Mouse (Mus musculus) ES-Bruce4 (cell line): ENCODE results near the gene Gm49322. TPM values are rescaled to one million over a fixed set of nuclear protein-coding genes. Genes with fewer than 3 reads are reported as not detected.

Experiments
- H3K27ac ChIP-seq: 2 replicates; pipeline ENCODE4 v1.5.1; 2012; ENCODE audit warnings: low read length, inconsistent platforms; ENCODE audit not compliant: insufficient read depth
- H3K27me3 ChIP-seq: 2 replicates; pipeline ENCODE4 v1.6.1; 2012; ENCODE audit warnings: mild to moderate bottlenecking, low read length, inconsistent platforms; ENCODE audit not compliant: control insufficient read depth, poor library complexity, insufficient read depth, severe bottlenecking
- H3K36me3 ChIP-seq: 2 replicates; pipeline ENCODE4 v1.6.1; 2012; ENCODE audit warnings: inconsistent platforms, mild to moderate bottlenecking, low read length, moderate library complexity; ENCODE audit not compliant: control insufficient read depth, poor library complexity, insufficient read depth, severe bottlenecking
- H3K4me1 ChIP-seq: one replicate; pipeline ENCODE4 v1.8.1; 2011; ENCODE audit warnings: low read length; ENCODE audit not compliant: control insufficient read depth, insufficient read depth
- H3K4me3 ChIP-seq: 2 replicates; pipeline ENCODE4 v1.5.1; 2011; ENCODE audit warnings: low read depth, mild to moderate bottlenecking, low read length
- H3K9ac ChIP-seq: 2 replicates; pipeline ENCODE4 v1.6.1; 2012; ENCODE audit warnings: low read depth, mild to moderate bottlenecking, inconsistent platforms; ENCODE audit not compliant: poor library complexity, severe bottlenecking
- H3K9me3 ChIP-seq: replicated peaks from 2 replicates; pipeline ENCODE4 v1.6.1; 2012; ENCODE audit warnings: mild to moderate bottlenecking, low read length, inconsistent platforms; ENCODE audit not compliant: control insufficient read depth, poor library complexity, insufficient read depth, severe bottlenecking
- CTCF ChIP-seq: IDR thresholded peaks from one replicate; pipeline ENCODE4 v1.8.1; 2011; ENCODE audit warnings: low read depth, low read length
- EP300 ChIP-seq: IDR thresholded peaks from 2 replicates; pipeline ENCODE4 v1.6.1; 2011; ENCODE audit warnings: low read depth, low read length; ENCODE audit not compliant: insufficient read depth
- POLR2A ChIP-seq: IDR thresholded peaks from one replicate; pipeline ENCODE4 v1.8.1; 2011; ENCODE audit warnings: low read length; ENCODE audit not compliant: insufficient read depth
- polyA plus RNA-seq: library from polyadenylated mRNA; stranded (reverse); fragments of >200 nt; gene quantifications from 2 replicates; pipeline ENCODE4 v1.2.4, GENCODE M21; 2011; ENCODE audit warnings: low read depth; ENCODE audit not compliant: missing spikeins, insufficient read depth, insufficient read length

The Gm49322 gene
- polyA plus RNA-seq, 1 experiment = 2.4 TPM

GRCm38 (mm10) chr10:80566375-80567092, 39.3 kb upstream of the Gm49322 start:
- H3K36me3 ChIP-seq = peaks cover 4% of the 10 kb centered on the region; the same call in 1 of the 2 replicates
- H3K9me3 ChIP-seq = no peaks in the 10 kb centered on the region
- no peak overlapping the region for H3K27ac ChIP-seq
- H3K27me3 ChIP-seq = no peaks in the 10 kb centered on the region
- H3K4me1 ChIP-seq = no peaks in the 10 kb centered on the region
- no peak overlapping the region for H3K9ac ChIP-seq
- H3K4me3 ChIP-seq = no peak overlapping the region
- TF ChIP-seq CTCF (peak; percentile 98), POLR2A (no peak), EP300 (0 out of 2 replicates have a peak, but pooled peaks have one; percentile 46)

DNA sequence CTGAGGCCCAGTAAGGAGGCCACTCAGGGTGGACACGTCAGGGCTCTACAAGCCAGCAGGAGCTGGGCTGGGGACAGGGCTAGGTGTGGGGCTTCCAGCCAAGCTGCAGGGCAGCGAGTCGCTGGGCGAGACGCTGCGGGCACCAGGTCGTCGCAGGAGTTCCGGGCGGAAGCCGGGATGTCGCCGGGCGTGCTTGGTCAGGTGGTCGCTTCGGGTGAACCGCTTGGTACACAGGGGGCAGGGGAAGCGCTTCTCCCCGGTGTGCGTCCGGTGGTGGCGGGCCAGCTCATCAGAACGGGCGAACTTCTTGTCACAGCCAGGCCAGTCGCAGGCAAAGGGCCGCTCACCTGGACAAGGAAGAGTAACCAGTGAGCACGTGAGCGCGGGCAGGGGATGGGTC, 36.9 kb upstream of the Gm49322 start:
- peaks cover 4% of the 10 kb centered on the region for H3K4me1 ChIP-seq

DNA sequence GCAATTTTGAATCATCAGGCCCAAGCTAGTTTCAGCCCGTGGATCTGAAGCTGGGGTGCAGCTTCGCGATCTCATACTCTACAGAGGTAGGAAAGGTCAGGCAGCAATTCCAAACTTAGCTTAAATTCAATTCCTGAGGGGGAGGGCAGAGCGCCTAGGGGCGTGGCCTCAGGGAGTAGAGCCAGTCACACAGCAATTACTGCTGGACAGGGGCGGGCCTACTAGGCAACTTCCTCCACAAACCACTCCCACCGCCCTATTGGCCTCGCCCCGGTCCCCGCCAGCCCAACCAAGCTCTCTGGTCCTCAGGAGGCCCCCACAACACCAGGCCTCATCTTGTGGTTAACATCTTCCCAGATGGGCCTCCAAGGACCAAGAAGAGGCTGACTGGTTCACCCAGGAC, 36.2 kb upstream of the Gm49322 start:
- Histone ChIP-seq H3K9ac (peak overlapping the region; percentile 4; the same call in 1 of the 2 replicates), H3K36me3 (peaks cover 4% of the 10 kb centered on the region; the same call in 1 of the 2 replicates), H3K4me1 (peaks cover 4% of the 10 kb centered on the region), H3K9me3 (no peaks in the 10 kb centered on the region), H3K27ac (no peak overlapping the region), H3K4me3 (peak overlapping the region; percentile 42), H3K27me3 (no peaks in the 10 kb centered on the region)
- no peak for TF ChIP-seq CTCF
- TF ChIP-seq POLR2A = no peak
- TF ChIP-seq EP300 = no peak

More for the DNA sequence above, 36.9 kb upstream of the Gm49322 start:
- 0 out of 2 replicates have a peak overlapping the region, but pooled peaks have one; percentile 4 for H3K9ac ChIP-seq
- peaks cover 4% of the 10 kb centered on the region; the same call in 1 of the 2 replicates for H3K36me3 ChIP-seq
- no peak for TF ChIP-seq EP300
- no peak for TF ChIP-seq CTCF
- TF ChIP-seq POLR2A = no peak
- no peaks in the 10 kb centered on the region for H3K9me3 ChIP-seq
- peak overlapping the region; percentile 42; the same call in 1 of the 2 replicates for H3K4me3 ChIP-seq
- no peak overlapping the region for H3K27ac ChIP-seq
- no peaks in the 10 kb centered on the region for H3K27me3 ChIP-seq

- H3K9ac ChIP-seq = no peak overlapping the region
- peaks cover 4% of the 10 kb centered on the region; the same call in 1 of the 2 replicates for H3K36me3 ChIP-seq
- peaks cover 9% of the 10 kb centered on the region for H3K4me1 ChIP-seq
- H3K27ac ChIP-seq = no peak overlapping the region
- H3K9me3 ChIP-seq = no peaks in the 10 kb centered on the region
- no peak overlapping the region; the same call in 1 of the 2 replicates for H3K4me3 ChIP-seq
- no peaks in the 10 kb centered on the region for H3K27me3 ChIP-seq
- TF ChIP-seq CTCF (no peak), EP300 (no peak)
Observed at GRCm38 (mm10) chr10:80570419-80570818, 35.4 kb upstream of the Gm49322 start.

DNA sequence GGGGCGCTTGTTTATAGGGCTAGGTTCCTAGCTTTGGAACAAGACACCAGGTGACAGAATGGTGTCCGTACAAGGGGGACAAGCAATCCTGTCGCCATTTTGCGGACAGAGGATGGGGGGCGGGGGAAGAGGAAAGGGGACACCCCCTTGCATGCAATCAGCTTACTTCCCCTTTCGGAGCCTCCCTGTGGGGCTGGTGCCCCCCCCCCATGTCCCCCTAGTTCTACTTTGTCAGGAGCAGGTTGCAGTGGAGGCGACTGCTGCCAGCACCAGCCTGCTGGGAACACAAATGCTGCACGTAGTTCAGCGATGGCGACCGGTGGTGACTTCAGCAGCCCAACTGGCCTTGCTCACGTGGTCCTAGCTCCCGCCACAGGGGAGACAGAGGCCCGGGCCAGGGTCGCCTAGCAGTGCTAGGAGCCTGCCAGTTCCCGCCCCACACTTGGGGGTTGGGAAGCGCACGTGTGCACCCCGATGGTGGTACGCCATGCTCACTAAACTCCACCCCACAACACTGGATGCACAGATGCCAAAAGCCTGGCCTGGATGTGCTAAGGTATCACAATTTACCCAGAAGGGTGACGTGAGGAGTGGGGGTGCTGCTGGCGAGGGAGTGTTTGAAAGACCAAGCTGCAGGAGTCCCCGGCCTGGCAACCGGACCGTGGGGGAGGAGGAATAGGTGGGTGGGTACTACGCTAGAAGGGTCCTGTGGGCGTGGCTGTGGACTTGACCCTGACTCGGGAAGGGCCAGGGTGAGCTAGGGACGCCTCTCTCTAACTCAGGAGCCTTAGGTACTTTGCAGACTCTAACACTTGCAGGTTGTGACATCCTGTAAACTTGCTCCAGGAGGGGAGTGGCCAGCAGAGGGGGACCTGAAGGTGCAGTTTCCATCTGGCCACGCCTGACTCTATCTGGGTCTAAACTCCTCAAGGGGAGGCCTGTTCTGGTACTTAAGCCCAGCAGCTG, 34.7 kb upstream of the Gm49322 start:
- Histone ChIP-seq H3K4me1 (peaks cover 9% of the 10 kb centered on the region), H3K27me3 (no peaks in the 10 kb centered on the region), H3K4me3 (peak overlapping the region; percentile 27), H3K9ac (0 out of 2 replicates have a peak overlapping the region, but pooled peaks have one; percentile 8), H3K36me3 (peaks cover 4% of the 10 kb centered on the region; the same call in 1 of the 2 replicates), H3K9me3 (no peaks in the 10 kb centered on the region), H3K27ac (no peak overlapping the region)
- no peak for TF ChIP-seq EP300
- TF ChIP-seq POLR2A = no peak
- TF ChIP-seq CTCF = no peak
